Mouse (Mus musculus) kidney, postnatal 14 days (tissue): ENCODE results near the gene Pex11a.
"Not testable (repeated sequence)": the region's sequence is repeated elsewhere in the genome, so short reads cannot be mapped to it uniquely, and the experiment has no call there.

Experiments
- DNase-seq: peaks from one replicate; pipeline ENCODE4 v3.0.0; 2022; ENCODE audit warnings: mixed read lengths

Gene Pex11a

DNA sequence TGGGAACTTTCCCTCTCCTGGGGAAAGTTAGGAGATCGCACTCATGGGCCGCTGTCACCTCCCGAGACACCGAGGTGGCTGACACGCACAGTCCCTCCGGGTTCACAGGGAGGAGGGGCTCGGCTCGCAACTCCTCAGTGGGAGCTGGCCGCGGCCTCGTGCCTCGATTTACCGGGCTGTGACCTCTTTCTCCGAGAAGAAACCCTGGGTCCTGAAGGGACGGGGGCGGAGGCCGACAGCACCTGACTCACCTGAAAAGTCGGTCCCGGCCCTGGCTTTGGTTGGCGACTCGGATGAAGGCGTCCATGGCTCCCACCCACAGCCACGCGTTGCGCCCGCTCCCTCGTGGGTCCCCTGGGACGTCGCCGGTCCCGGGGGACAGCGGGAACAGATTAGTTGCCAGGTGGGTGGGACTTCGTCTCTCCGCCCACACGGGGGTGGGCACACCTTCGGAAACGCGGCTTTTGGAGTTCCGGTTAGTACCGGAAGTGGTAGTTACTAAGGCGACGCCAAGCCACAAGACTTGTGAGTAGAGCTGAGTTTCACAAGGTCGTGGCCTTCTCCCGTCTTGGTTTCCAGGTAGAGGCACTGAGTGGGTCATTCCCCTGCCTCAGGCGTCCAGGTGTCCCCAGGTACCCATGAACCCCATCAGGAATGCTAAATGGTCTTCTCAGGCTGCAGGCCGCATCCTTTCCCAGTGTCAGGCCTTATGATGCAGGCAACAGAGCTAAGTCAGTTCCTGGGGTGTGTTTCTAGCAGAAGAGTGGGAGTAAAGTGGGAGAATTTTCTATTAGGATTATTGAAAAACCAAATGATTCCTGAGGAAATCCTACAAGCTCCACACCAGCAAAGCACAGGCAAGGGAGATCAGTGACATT lies at the start of gene Pex11a, which contains the start of gene Wdr93:
Gene Pex11a (minus strand): TSS at position 473 of the 878 bp plus-strand sequence.
Gene Wdr93 (plus strand): TSS at position 505 of the 878 bp plus-strand sequence.
- peak; percentile 90 for DNase-seq

GRCm38 (mm10) chr7:79789812-79790211 lies 46.9 kb upstream of the Pex11a start:
- DNase-seq = not testable (repeated sequence)

- peak; percentile 82 for DNase-seq
Measured at GRCm38 (mm10) chr7:79786295-79786694, 43.4 kb upstream of the Pex11a start.

GRCm38 (mm10) chr7:79782516-79782855 lies 39.6 kb upstream of the Pex11a start:
- DNase-seq = no peak

- DNase-seq = no peak
Measured at GRCm38 (mm10) chr7:79781826-79782515, 39.0 kb upstream of the Pex11a start.

GRCm38 (mm10) chr7:79780647-79781626 lies 38.0 kb upstream of the Pex11a start:
- DNase-seq = peak; percentile 82

DNA sequence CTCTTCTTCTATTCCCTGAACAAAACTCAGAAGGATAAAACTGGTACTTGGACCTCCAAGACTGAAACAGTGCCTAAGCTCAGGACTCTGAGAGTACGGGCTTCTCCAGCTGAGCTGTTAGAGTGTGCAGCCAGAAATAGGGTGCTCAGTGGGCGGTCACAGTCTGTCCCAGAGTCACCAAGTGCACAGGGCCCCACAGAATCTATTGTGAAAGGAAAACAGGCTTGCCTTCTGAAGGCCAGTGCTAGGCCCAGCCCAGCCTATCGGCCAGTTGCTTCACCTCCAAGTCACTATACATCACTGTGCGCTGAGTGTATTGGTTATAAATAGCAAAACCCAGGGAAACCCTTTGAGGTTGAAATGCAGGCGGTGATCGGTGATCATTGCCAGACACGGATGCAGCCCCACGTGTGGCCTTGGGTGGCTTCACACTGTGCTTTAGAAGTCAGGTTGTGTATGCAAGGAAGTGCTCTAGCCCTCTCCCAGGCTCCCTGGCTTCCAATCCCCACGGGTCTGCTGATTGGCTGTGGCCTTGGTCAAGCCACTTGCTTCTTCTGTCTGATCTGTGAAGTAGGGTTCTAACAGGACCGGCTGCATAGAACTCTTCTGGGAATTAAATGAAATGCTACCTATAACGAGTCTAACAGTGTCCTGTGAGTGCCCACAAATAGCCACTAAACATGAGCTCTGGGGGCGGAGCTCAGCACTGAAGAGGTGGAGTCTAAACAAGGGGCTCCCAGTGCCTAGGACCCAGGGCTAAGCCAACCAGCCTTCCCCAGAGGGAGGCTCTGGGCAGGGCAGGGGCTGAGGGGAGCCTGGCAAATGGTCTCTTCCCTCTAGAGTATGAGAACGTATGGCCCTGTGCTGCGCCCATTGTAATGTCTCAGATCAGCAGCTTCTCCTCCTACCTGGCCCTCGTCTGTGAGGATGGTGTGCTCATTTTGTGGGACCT lies 28.9 kb upstream of the Pex11a start:
- DNase-seq = no peak

- peak; percentile 20 for DNase-seq
Measured at GRCm38 (mm10) chr7:79769664-79770063, 26.7 kb upstream of the Pex11a start.

DNA sequence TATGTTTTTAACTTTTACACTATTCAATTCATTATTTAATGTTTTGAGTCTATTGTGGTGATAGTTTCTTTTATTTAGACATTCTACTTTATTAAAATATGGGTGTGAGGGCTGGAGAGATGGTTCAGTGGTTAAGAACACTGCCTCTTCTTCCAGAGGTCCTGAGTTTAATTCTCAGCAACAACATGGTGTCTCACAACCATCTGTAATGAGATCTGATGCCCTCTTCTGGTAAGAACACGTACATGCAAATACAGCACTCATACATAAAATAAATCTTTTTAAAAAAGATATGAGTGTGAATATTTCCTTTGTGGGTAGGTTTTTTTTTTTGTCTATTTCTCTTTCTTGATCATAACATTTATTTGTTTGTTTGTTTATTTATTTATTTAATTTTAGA lies 23.1 kb upstream of the Pex11a start:
- DNase-seq = no peak

DNA sequence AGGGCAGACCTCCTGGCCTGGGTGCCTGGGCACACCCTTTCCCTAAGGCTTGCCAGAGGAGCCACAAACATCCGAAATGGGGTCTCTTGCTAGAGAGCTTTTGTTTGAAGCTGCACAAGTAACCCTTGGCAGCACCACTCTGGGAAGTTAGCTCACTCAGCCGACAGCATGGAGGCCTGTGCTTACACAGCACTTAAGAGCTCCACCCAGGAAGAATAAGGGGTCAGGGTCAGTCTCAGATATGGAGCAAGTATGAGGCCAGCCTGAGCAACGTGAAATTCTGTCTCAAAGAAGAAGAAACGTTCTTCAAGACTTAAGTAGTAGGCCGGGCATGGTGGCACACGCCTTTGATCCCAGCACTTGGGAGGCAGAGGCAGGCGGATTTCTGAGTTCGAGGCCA lies 19.2 kb upstream of the Pex11a start:
- no peak for DNase-seq

DNA sequence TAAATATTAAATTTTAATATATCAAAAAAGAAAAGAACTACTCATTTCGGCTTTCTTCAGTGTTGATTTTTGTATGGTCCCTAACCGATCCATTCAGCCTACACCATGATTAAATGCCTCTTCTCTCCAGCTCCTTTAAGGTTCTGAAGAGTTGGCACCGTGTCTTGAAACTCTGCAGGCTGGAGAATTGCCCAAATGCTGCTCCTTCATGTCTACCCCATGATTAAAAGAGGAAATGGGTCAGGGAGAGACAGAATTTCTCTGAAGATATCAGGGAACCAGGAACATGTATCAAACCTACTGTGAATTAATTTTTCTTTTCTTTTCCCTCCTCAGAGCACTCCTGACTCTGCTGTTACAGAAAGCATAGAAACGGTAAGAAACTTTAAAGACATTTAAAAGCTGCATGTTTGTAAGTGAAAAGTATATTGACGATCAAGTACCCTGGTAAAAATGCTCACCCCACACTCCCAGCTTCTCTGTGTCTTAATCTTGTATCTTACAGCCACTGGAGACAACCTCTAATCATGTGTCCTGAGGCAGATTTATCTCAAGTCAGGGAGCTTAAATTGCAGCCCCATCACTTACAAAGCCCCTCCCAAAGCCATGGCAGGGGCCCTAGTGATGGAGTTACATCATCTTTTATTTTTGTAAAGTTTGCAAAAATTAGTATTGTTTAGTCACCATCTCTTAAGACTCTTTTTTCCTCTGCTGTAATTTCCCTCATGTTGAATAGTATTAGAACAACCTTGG lies 18.4 kb upstream of the Pex11a start:
- no peak for DNase-seq

- no peak for DNase-seq
Measured at GRCm38 (mm10) chr7:79759766-79760165, 16.8 kb upstream of the Pex11a start.

DNA sequence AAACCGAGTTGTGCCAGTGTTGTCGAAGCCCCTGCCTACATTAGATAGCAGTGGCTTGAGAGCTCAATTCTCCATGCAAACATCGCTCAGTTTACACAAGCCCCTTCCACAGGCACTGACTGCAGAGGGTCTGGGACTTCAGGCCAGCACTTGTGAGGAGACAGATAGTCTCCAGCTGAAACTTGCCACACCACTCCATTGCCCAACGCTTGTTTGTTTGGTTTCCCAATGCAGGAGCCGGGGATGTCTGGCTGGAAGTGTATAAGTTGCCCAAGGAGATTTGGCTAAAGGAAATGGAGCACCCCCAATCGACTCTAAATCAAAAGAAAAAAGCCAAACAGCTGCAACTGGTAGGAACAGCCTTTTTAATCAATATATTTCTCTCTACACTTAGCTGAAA lies 15.2 kb upstream of the Pex11a start:
- no peak for DNase-seq

DNA sequence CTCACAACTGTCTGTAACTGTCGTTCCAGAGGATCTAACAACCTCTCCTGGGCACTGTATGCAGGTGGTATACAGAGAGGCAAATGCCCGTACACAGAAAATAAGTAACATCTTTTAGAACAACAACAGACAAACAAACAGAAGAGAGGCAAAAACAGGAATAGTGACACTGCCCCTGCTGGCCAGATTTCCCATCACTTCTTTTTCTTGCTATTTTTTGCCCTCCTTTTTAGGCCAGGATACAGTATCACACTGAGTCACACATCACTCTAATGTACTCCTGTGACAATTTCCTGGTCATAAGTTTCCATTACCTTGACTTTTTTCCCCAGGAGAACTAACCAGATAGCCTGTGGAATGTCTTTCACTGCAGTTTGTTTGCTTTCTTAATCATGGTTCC lies 13.4 kb upstream of the Pex11a start:
- DNase-seq = no peak

GRCm38 (mm10) chr7:79749511-79749910 lies 6.6 kb upstream of the Pex11a start:
- DNase-seq = no peak

- no peak for DNase-seq
Measured at GRCm38 (mm10) chr7:79747659-79748058, 4.7 kb upstream of the Pex11a start.

GRCm38 (mm10) chr7:79744585-79744984 lies 1.7 kb upstream of the Pex11a start:
- DNase-seq = no peak

GRCm38 (mm10) chr7:79744051-79744450 lies 1.1 kb upstream of the Pex11a start:
- no peak for DNase-seq

DNA sequence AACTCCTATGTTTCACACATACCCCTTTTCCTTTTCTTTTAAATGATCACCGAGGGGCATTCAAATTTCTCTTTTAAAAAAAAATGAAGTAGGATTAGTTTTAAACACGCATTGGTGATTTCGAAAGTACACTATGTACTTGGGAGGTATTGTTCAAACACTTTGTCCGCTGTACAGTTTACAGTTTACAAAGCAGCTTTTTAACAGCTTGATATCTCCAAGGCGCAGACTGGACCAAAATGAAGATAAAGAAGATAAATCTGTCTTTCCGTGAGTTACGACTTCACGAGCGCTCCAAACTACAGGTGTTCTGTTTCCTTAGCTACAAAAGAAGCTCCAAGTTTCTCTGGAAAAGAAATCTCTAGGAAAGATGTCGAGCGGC lies 663 bp downstream of the Pex11a start:
- no peak for DNase-seq

DNA sequence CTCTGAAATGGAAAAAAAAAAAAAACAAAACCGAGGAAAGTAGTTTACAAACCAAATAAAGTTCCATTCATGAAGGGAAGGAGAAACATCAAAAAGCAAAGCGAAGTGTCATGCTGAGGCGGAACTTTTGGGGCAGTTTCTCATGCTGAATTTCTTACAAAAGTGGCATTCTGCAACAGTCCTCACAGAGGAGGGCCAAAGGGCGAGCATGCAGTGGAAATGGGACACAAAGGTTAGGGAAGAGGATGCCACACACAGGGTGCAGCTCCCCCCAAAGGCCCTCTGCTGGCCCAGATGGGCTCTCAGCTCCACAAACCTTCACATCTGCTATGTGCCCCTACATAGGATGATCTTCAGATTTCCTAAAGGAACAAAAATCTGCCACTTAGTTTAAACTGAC lies 2.7 kb downstream of the Pex11a start:
- no peak for DNase-seq

DNA sequence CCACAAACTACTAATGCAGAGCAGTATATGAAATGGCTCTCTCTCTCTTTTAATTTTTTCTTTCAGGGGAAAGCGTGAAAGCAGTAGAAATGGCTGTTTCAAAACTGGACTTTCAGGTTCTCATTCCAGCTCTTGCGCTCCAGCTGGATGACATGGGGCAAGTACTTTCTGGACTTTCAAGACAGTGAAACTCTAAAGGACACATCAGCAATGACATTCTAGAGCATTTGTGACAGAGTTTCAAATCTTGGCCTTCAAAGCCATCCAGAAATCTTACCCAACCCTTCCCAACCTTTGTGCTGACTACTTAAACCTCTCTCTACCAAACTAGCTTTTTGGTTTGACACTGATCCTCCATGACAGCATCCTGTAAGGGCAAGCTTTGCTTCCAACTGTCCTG lies 4.0 kb downstream of the Pex11a start:
- no peak for DNase-seq
